Mouse (Mus musculus): ENCODE measurements at regions not wholly inside any gene's neighbourhood (a gene's known extent, or its start where the extent isn't known, plus 50 kb on each side); places are given as distances from the start of the nearest gene placed in this dataset.

DNA sequence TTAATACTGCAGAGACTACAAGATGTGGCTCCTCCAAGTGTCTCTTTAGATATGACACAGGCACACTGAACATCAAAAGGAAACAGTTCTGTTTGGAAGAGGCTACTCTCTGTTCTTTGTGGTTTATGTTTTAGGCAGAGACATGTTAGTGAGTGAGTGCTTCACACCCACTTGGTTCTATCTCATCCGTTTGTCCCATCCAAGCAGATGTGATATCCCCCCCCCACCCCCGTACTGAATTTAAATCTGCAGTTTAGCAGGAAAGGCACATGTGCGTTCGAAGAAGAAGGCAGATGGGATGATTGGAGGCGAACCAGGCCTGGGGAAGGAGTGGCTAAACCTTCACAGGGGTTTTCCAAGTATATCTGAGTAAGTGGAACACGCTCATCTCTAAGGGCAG, 72.0 kb upstream of the Sp4 start:
- Histone ChIP-seq H3ac (ENCODE audit: control insufficient read depth, insufficient read length, low read depth) (no peak overlapping the region), H3K4me3 (ENCODE audit: insufficient read depth, poor library complexity, severe bottlenecking) (no peak overlapping the region), H3K36me3 (ENCODE audit: control insufficient read depth, insufficient read depth) (no peaks in the 10 kb centered on the region), H3K27me3 (ENCODE audit: control insufficient read depth, insufficient read depth, insufficient read length) (no peaks in the 10 kb centered on the region), H3K79me2 (ENCODE audit: control insufficient read depth, insufficient read depth) (no peaks in the 10 kb centered on the region), H3K79me3 (ENCODE audit: low read depth) (no peaks in the 10 kb centered on the region)
- no peak for TF ChIP-seq CTCF (IDR thresholded peaks at IDR 0.05; ENCODE audit: control insufficient read depth, insufficient read depth, insufficient read length)
- TF ChIP-seq MYOG (IDR thresholded peaks at IDR 0.05; ENCODE audit: control insufficient read depth, extremely low read depth, insufficient read length), result no peak
- TF ChIP-seq CEBPB (IDR thresholded peaks at IDR 0.05; ENCODE audit: low read depth), result no peak
- no peak for TF ChIP-seq MYOD1 (IDR thresholded peaks at IDR 0.05; ENCODE audit: control insufficient read depth, insufficient read length, low read depth)
- no peak for TF ChIP-seq MAX (IDR thresholded peaks at IDR 0.05)
- no peak for TF ChIP-seq FOSL1 (IDR thresholded peaks at IDR 0.05; ENCODE audit: insufficient read depth, low read length, poor library complexity, severe bottlenecking)
- TF ChIP-seq USF1 (IDR thresholded peaks at IDR 0.05; ENCODE audit: low read depth), result no peak

DNA sequence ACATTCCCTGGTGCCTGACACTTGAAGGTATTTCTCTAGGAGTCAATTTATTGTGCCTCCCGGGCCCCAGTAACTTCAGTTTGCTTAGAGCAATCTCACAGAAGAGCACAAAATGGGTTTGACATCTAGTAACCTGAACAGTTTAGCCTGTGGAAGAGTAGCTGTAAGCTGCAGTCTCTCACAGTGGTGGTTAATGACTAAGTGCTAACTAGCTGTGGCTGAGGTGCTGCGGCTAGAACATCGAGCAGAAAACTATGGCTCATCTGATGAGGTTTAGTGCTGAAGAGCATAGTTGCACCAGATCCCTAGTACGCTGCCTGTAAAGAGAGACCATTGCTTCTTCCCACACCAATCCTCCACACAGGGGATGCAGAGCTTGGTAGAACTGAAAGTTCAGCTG, 70.7 kb upstream of the Sp4 start:
- Histone ChIP-seq H3K36me3 (ENCODE audit: control insufficient read depth, insufficient read depth) (no peaks in the 10 kb centered on the region), H3ac (ENCODE audit: control insufficient read depth, insufficient read length, low read depth) (no peak overlapping the region), H3K4me3 (ENCODE audit: insufficient read depth, poor library complexity, severe bottlenecking) (no peak overlapping the region), H3K79me3 (ENCODE audit: low read depth) (no peaks in the 10 kb centered on the region), H3K79me2 (ENCODE audit: control insufficient read depth, insufficient read depth) (no peaks in the 10 kb centered on the region), H3K27me3 (ENCODE audit: control insufficient read depth, insufficient read depth, insufficient read length) (no peaks in the 10 kb centered on the region)
- TF ChIP-seq CEBPB (IDR thresholded peaks at IDR 0.05; ENCODE audit: low read depth) (no peak), MAX (IDR thresholded peaks at IDR 0.05) (no peak), FOSL1 (IDR thresholded peaks at IDR 0.05; ENCODE audit: insufficient read depth, low read length, poor library complexity, severe bottlenecking) (no peak), MYOG (IDR thresholded peaks at IDR 0.05; ENCODE audit: control insufficient read depth, extremely low read depth, insufficient read length) (no peak), CTCF (IDR thresholded peaks at IDR 0.05; ENCODE audit: control insufficient read depth, insufficient read depth, insufficient read length) (no peak), USF1 (IDR thresholded peaks at IDR 0.05; ENCODE audit: low read depth) (no peak), MYOD1 (IDR thresholded peaks at IDR 0.05; ENCODE audit: control insufficient read depth, insufficient read length, low read depth) (no peak)

DNA sequence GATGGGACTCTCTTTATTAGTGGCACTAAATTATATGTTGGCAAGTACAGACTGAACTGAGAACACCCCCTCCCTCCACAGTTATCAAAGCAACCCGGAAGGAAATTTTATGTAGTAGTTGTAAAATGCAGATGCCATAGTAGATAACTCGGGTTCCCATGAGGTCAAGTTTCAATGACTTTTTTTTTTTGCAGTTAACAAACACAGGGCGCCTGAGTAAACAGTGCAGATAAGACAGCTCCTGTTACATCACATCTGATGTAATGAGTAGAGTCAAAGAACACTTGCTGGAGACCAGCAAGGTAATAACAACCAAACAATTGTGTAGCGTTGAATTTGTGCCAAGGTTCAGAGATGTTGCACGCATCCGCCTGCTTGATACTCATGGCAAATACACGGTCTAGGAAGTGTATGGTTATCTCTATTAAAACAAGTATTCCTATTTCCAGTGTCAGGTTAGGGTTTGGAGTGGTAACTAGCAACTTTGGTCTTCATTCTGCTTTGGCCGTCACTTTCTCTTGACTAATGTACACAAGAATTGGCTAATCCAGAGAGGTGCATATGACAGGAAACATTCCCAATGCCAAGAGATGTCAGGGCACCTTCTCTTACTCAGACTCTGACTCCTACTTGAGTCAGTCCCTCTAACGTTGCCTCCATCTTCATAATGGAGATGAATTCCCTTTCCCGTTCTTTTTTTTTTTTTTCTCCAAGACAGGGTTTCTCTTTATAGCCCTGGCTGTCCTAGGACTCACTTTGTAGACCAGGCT, 66.3 kb upstream of the Sp4 start:
- no peaks in the 10 kb centered on the region for H3K27me3 ChIP-seq (ENCODE audit: control insufficient read depth, insufficient read depth, insufficient read length)
- TF ChIP-seq MAX (IDR thresholded peaks at IDR 0.05), result no peak
- no peak for TF ChIP-seq FOSL1 (IDR thresholded peaks at IDR 0.05; ENCODE audit: insufficient read depth, low read length, poor library complexity, severe bottlenecking)
- no peak for TF ChIP-seq CEBPB (IDR thresholded peaks at IDR 0.05; ENCODE audit: low read depth)
- TF ChIP-seq MYOD1 (IDR thresholded peaks at IDR 0.05; ENCODE audit: control insufficient read depth, insufficient read length, low read depth), result no peak
- TF ChIP-seq USF1 (IDR thresholded peaks at IDR 0.05; ENCODE audit: low read depth), result no peak
- no peak for TF ChIP-seq CTCF (IDR thresholded peaks at IDR 0.05; ENCODE audit: control insufficient read depth, insufficient read depth, insufficient read length)
- no peak for TF ChIP-seq MYOG (IDR thresholded peaks at IDR 0.05; ENCODE audit: control insufficient read depth, extremely low read depth, insufficient read length)
- no peak overlapping the region for H3K4me3 ChIP-seq (ENCODE audit: insufficient read depth, poor library complexity, severe bottlenecking)
- no peak overlapping the region for H3ac ChIP-seq (ENCODE audit: control insufficient read depth, insufficient read length, low read depth)
- H3K79me3 ChIP-seq (ENCODE audit: low read depth), result no peaks in the 10 kb centered on the region
- H3K36me3 ChIP-seq (ENCODE audit: control insufficient read depth, insufficient read depth), result no peaks in the 10 kb centered on the region
- H3K79me2 ChIP-seq (ENCODE audit: control insufficient read depth, insufficient read depth), result no peaks in the 10 kb centered on the region

DNA sequence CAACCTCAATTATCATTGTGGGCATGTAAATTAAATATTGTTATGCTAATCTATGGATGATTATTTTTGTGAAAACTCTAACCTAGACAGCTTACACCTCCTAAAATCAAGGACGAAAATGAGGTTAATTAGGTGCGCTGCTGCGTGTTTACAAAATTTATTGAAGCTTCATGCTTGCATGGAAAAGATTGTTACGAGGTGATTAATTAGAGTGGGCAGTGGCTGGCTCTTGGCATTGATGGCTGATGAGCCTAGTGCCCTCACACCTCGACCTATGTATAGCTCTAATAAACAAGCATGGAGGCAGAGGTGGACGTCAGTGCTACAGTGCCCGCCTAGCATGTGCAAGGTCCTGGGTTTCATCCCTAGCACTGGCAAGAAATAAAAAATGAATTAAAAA, 51.6 kb upstream of the Sp4 start:
- Histone ChIP-seq H3K36me3 (ENCODE audit: control insufficient read depth, insufficient read depth) (no peaks in the 10 kb centered on the region), H3K79me3 (ENCODE audit: low read depth) (no peaks in the 10 kb centered on the region), H3ac (ENCODE audit: control insufficient read depth, insufficient read length, low read depth) (no peak overlapping the region), H3K27me3 (ENCODE audit: control insufficient read depth, insufficient read depth, insufficient read length) (no peaks in the 10 kb centered on the region), H3K79me2 (ENCODE audit: control insufficient read depth, insufficient read depth) (no peaks in the 10 kb centered on the region), H3K4me3 (ENCODE audit: insufficient read depth, poor library complexity, severe bottlenecking) (no peak overlapping the region)
- TF ChIP-seq FOSL1 (IDR thresholded peaks at IDR 0.05; ENCODE audit: insufficient read depth, low read length, poor library complexity, severe bottlenecking), result no peak
- no peak for TF ChIP-seq MYOD1 (IDR thresholded peaks at IDR 0.05; ENCODE audit: control insufficient read depth, insufficient read length, low read depth)

DNA sequence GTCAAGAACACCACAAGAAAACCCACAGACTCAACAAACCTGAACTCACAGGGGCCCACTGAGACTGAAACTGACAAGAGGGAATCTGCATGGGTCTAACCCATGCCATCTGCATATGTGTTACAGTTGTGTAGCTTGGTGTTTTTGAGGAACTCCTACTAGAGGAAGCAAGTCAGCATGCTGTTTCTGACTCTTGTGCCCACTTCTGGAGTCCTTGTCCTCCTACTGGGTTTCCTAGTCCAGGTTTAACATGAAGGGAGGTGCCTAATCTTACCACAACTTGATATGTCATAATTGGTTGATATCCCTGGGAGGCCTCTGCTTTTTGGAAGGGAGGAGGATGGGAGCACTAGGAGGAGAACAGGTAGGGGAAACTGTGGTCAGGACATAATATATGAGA, 50.2 kb upstream of the Sp4 start:
- TF ChIP-seq FOSL1 (IDR thresholded peaks at IDR 0.05; ENCODE audit: insufficient read depth, low read length, poor library complexity, severe bottlenecking), result no peak
- no peaks in the 10 kb centered on the region for H3K79me3 ChIP-seq (ENCODE audit: low read depth)
- no peaks in the 10 kb centered on the region for H3K79me2 ChIP-seq (ENCODE audit: control insufficient read depth, insufficient read depth)
- no peaks in the 10 kb centered on the region for H3K36me3 ChIP-seq (ENCODE audit: control insufficient read depth, insufficient read depth)
- no peaks in the 10 kb centered on the region for H3K27me3 ChIP-seq (ENCODE audit: control insufficient read depth, insufficient read depth, insufficient read length)
- H3K4me3 ChIP-seq (ENCODE audit: insufficient read depth, poor library complexity, severe bottlenecking), result no peak overlapping the region
- no peak overlapping the region for H3ac ChIP-seq (ENCODE audit: control insufficient read depth, insufficient read length, low read depth)
